Mouse (Mus musculus): Measurements from ENCODE around the gene Gsta3.

GRCm38 (mm10) chr1:21266766-21267165, 26.4 kb downstream of the Gsta3 start:
- TF ChIP-seq EP300 (IDR thresholded peaks at IDR 0.05; ENCODE audit: low read depth) (no peak), CTCF (IDR thresholded peaks at IDR 0.05; ENCODE audit: low read depth) (no peak)

All from heart, postnatal 0 days (tissue).